Mouse (Mus musculus) forebrain, embryonic 14.5 days (tissue): ENCODE measurements around the gene Notch1. TPM values are rescaled to one million over a fixed set of nuclear protein-coding genes. Genes with fewer than 3 reads are reported as not detected.

Experiments
- ATAC-seq: fragments of 200-750 bp; cut with Nextera tagmentation; 2 replicates; pipeline ENCODE4 v1.8.0; 2017; ENCODE audit warnings: mild to moderate bottlenecking, moderate library complexity
- DNase-seq: peaks from one replicate; pipeline ENCODE4 v3.0.0-alpha.2; 2015; ENCODE audit warnings: low spot score
- H3K27ac ChIP-seq: fragments of 300-500 bp; sonication (generic); 2 replicates; pipeline ENCODE4 v1.5.1; 2014; ENCODE audit warnings: low read depth, mild to moderate bottlenecking, control low read depth, low read length, moderate library complexity
- H3K27me3 ChIP-seq: fragments of 300-500 bp; sonication (generic); replicated peaks from 2 replicates; pipeline ENCODE4 v1.6.1; 2014; ENCODE audit warnings: low read length, control low read depth, mixed read lengths; ENCODE audit not compliant: control insufficient read depth, insufficient read depth
- H3K36me3 ChIP-seq: fragments of 300-500 bp; sonication (generic); 2 replicates; pipeline ENCODE4 v1.6.1; 2014; ENCODE audit warnings: low read length, control low read depth; ENCODE audit not compliant: control insufficient read depth, insufficient read depth
- H3K4me1 ChIP-seq: fragments of 300-500 bp; sonication (generic); 2 replicates; pipeline ENCODE4 v1.6.1; 2014; ENCODE audit warnings: antibody characterized with exemption, low read length, control low read depth; ENCODE audit not compliant: control insufficient read depth, insufficient read depth
- H3K4me2 ChIP-seq: fragments of 300-500 bp; sonication (generic); 2 replicates; pipeline ENCODE4 v1.6.1; 2014; ENCODE audit warnings: mild to moderate bottlenecking, control low read depth, low read length
- H3K4me3 ChIP-seq: fragments of 300-500 bp; sonication (generic); 2 replicates; pipeline ENCODE4 v1.5.1; 2014; ENCODE audit warnings: low read depth, low read length, control low read depth
- H3K9ac ChIP-seq: fragments of 300-500 bp; sonication (generic); 2 replicates; pipeline ENCODE4 v1.6.1; 2014; ENCODE audit warnings: mild to moderate bottlenecking, low read length, control low read depth, moderate library complexity
- H3K9me3 ChIP-seq: fragments of 300-500 bp; sonication (generic); replicated peaks from 2 replicates; pipeline ENCODE4 v1.6.1; 2016; ENCODE audit warnings: low read length, control low read depth, mixed read lengths; ENCODE audit not compliant: control insufficient read depth
- WGBS: fragments of 180-500 bp; shearing (Covaris S2); extraction: QIAGEN DNeasy Blood & Tissue Kit; methylation state at CpG from one replicate; pipeline ENCODE4 v1.1.7; 2014; 5-methylcytosine and 5-hydroxymethylcytosine counted together
- polyA plus RNA-seq: library from polyadenylated mRNA; unstranded; fragments of >200 nt; fragmentation: Nextera tagmentation; extraction: Ambion mirVana; gene quantifications from 2 replicates; pipeline ENCODE4 v1.2.1, GENCODE M21; 2014

The Notch1 gene
- polyA plus RNA-seq, 1 experiment from 2014 or later = 32.3 TPM

- DNase-seq = no peak
- Histone ChIP-seq H3K27me3 (no peaks in the 10 kb centered on the region), H3K9ac (peak overlapping the region; percentile 88), H3K4me3 (peak overlapping the region; percentile 86), H3K36me3 (peaks cover 31% of the 10 kb centered on the region), H3K4me1 (peaks cover 27% of the 10 kb centered on the region), H3K9me3 (no peaks in the 10 kb centered on the region), H3K4me2 (peak overlapping the region; percentile 61), H3K27ac (no peak overlapping the region)
- WGBS = 68% methylated on average over 3 of the region's 3 CpGs
- ATAC-seq = no peak
These were observed 72.6 kb downstream of the Notch1 start for GRCm38 (mm10) chr2:26443876-26444275.

- WGBS = 34% methylated on average over 1 of the region's 1 CpGs
- Histone ChIP-seq H3K4me2 (peak overlapping the region; percentile 61), H3K9me3 (no peaks in the 10 kb centered on the region), H3K4me3 (no peak overlapping the region), H3K27me3 (no peaks in the 10 kb centered on the region), H3K4me1 (peaks cover 27% of the 10 kb centered on the region), H3K27ac (no peak overlapping the region), H3K36me3 (peaks cover 42% of the 10 kb centered on the region), H3K9ac (no peak overlapping the region)
- DNase-seq (no peak), ATAC-seq (no peak)
These were observed 73.6 kb downstream of the Notch1 start for GRCm38 (mm10) chr2:26442843-26443242.

GRCm38 (mm10) chr2:26441688-26442087, 74.8 kb downstream of the Notch1 start:
- ATAC-seq = no peak

DNA sequence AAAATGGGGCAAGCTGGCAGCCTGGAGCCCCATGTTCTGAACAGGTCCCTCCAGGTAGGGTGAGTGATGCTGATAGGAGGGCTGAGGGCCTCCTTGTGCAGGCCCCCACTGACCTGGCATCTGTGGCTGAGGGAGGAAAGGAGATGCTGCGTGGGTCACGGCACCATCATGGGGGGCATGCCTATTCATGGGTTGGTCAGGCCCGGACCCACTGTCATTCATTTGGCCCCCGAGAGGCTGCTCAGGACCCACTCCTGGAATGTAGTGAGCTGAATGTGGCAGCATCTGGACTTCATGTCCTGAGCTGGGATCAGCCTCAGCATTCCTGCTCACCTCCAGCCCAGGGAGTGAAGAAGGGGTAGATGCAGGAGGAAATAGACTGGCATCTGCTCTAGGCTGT, 75.2 kb downstream of the Notch1 start:
- no peaks in the 10 kb centered on the region for H3K27me3 ChIP-seq
- H3K4me3 ChIP-seq = no peak overlapping the region
- no peak overlapping the region for H3K9ac ChIP-seq
- 87% methylated on average over 4 of the region's 4 CpGs for WGBS
- H3K27ac ChIP-seq = no peak overlapping the region
- H3K4me1 ChIP-seq = peaks cover 22% of the 10 kb centered on the region
- no peak overlapping the region for H3K4me2 ChIP-seq
- DNase-seq (no peak), ATAC-seq (no peak)
- peaks cover 54% of the 10 kb centered on the region for H3K36me3 ChIP-seq
- no peaks in the 10 kb centered on the region for H3K9me3 ChIP-seq

More at GRCm38 (mm10) chr2:26441688-26442087, 74.8 kb downstream of the Notch1 start:
- H3K9me3 ChIP-seq = no peaks in the 10 kb centered on the region
- H3K27ac ChIP-seq = no peak overlapping the region
- H3K27me3 ChIP-seq = no peaks in the 10 kb centered on the region
- peaks cover 27% of the 10 kb centered on the region for H3K4me1 ChIP-seq
- peaks cover 53% of the 10 kb centered on the region for H3K36me3 ChIP-seq
- no peak overlapping the region for H3K4me2 ChIP-seq
- H3K9ac ChIP-seq = no peak overlapping the region
- H3K4me3 ChIP-seq = no peak overlapping the region
- no peak for DNase-seq
- 61% methylated on average over 5 of the region's 5 CpGs for WGBS

DNA sequence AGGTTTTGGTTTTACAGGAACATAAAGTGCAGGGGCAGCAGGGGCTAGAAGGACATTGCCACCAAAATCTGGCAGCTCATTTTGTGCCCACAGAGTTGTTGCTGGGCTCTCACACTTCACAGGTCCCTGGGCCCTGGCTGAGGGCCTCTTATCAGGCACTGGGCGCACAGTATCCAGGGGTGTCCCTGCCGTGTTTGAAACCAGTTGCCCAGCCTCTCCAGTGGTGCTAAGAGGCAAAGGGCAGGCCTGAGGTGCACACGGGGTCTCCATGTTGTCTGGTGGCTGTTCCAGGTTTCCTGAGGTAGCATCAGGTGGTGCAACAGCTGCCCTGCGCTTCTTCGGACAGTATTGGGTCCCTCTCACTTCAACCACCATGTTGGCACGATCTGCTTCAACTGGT, 76.8 kb downstream of the Notch1 start:
- DNase-seq = no peak
- Histone ChIP-seq H3K36me3 (peaks cover 70% of the 10 kb centered on the region), H3K9me3 (no peaks in the 10 kb centered on the region), H3K4me3 (no peak overlapping the region), H3K4me2 (no peak overlapping the region), H3K27me3 (no peaks in the 10 kb centered on the region), H3K9ac (no peak overlapping the region), H3K27ac (no peak overlapping the region), H3K4me1 (peaks cover 20% of the 10 kb centered on the region)
- ATAC-seq = no peak
- WGBS = 98% methylated on average over 6 of the region's 6 CpGs

GRCm38 (mm10) chr2:26438373-26438772, 78.1 kb downstream of the Notch1 start:
- H3K27me3 ChIP-seq = no peaks in the 10 kb centered on the region
- DNase-seq (no peak), ATAC-seq (no peak)
- no peak overlapping the region for H3K9ac ChIP-seq
- H3K36me3 ChIP-seq = peaks cover 80% of the 10 kb centered on the region
- H3K4me2 ChIP-seq = no peak overlapping the region
- 96% methylated on average over 7 of the region's 7 CpGs for WGBS
- peaks cover 11% of the 10 kb centered on the region for H3K4me1 ChIP-seq
- no peak overlapping the region for H3K27ac ChIP-seq
- H3K4me3 ChIP-seq = no peak overlapping the region
- H3K9me3 ChIP-seq = no peaks in the 10 kb centered on the region

DNA sequence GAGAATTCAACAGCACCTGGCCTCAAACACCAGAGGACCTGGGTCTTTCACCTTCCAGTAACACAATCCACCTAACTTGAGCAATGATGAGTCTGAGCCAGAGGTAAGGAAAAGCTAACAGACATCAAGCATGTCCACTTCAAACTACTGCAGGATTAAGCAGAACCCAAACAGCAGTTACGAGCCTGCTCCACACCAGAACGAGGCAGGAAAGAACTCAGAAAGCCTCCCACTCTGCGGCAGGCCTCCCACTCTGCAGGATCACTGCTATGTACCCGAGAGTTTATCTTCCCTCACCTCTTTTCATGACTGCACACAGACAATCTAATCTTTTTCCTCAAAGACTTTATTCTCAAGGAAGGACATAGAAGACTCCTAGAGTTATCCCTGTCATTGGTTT, 79.2 kb downstream of the Notch1 start:
- Histone ChIP-seq H3K9ac (0 out of 2 replicates have a peak overlapping the region, but pooled peaks have one; percentile 35), H3K4me3 (no peak overlapping the region), H3K4me1 (0 out of 2 replicates have a peak, but pooled peaks cover 4% of the 10 kb centered on the region), H3K4me2 (no peak overlapping the region), H3K9me3 (no peaks in the 10 kb centered on the region), H3K36me3 (peaks cover 89% of the 10 kb centered on the region), H3K27me3 (no peaks in the 10 kb centered on the region), H3K27ac (no peak overlapping the region)
- DNase-seq = no peak
- ATAC-seq = no peak
- 79% methylated on average over 4 of the region's 4 CpGs for WGBS

DNA sequence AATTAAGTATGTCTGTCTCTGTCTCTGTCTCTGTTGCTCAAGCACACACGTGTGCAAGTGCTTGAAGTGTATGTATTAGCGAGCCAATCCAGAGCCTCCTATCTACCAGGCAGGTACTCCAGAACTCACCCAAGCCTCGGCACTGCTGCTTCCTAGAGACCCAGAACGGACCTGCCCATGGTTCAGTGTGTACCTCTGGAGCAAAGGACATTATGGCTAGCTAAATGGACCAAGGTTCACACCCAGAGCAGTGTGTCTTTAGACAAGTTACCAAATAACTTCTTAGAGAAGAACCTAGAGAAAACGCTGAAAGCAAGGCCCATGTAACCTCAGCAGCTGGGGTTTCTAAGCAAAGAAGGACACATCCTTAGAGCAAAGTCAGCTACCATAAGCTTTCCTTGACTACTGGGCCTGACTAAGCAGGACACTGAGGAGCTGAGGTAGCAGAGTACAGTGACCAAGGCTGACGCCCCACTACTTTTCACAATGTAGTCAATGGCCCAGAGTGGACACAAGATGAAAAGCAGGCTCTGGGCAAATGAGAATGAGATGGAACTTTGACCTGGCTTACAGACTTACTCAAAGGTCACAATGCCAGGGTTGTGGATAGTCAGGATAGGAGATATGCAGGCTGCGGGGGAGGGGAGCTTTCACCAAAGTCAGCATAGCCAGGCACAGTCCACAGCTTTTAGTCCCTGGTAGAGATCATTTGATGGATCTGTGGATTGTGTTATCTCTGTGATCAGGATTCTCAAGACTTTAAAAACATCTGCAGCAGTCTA, 81.5 kb downstream of the Notch1 start:
- Histone ChIP-seq H3K9me3 (no peaks in the 10 kb centered on the region), H3K4me1 (0 out of 2 replicates have a peak, but pooled peaks cover 4% of the 10 kb centered on the region), H3K9ac (no peak overlapping the region), H3K4me2 (no peak overlapping the region), H3K4me3 (no peak overlapping the region), H3K27me3 (no peaks in the 10 kb centered on the region), H3K27ac (no peak overlapping the region), H3K36me3 (peaks cover 87% of the 10 kb centered on the region)
- no peak for DNase-seq
- ATAC-seq = no peak
- 95% methylated on average over 7 of the region's 7 CpGs for WGBS

DNA sequence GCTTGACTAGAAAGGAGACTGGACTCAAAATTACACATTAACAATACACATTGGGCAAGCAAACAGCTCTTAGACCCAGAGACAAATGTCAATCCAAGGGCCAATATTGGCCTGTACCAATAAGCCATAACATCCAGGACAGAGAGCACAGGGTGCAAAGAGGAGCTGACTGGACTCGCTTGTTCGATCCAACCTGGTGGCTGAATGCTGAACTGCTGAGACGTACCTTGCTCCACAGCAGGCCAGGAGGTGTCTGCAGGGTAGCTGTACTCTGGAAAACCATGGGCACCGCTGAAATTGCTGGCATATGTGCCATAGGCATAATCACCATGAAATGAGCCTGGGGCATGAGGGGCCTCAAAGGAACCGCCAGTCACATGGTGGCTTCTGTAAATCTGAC, 86.6 kb downstream of the Notch1 start:
- Histone ChIP-seq H3K27ac (no peak overlapping the region), H3K9me3 (no peaks in the 10 kb centered on the region), H3K4me2 (no peak overlapping the region), H3K9ac (no peak overlapping the region), H3K27me3 (no peaks in the 10 kb centered on the region), H3K36me3 (peaks cover 91% of the 10 kb centered on the region), H3K4me1 (no peaks in the 10 kb centered on the region), H3K4me3 (no peak overlapping the region)
- DNase-seq (no peak), ATAC-seq (no peak)
- 96% methylated on average over 5 of the region's 5 CpGs for WGBS
